8 mouse cellular contexts compared by ENCODE assay signal in the genomic region with DNA sequence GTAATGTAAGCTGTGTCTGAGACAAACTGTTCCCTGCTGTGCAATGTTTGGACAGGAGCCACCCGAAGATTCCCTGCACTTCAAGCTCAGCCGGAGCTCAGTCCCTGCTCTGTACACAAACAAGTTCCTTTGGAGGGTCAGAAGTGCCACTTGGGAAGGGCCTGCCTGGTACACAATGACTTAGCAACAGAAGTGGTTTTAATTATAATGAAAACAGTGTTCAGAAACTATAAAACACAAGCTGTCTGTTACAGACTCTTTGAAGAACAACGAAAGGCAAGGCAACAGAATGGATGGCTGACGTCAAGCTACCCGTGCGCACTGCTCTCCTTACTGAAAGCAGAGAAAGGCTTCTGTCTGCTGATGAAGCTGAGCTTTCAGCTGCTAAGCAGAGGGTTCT.
A peak's percentile ranks its signal among the peaks of the same experiment; 100 is the strongest.
DNase-seq lines count a peak whose midpoint lies in the region; ATAC-seq and TF ChIP-seq lines count a peak whose summit lies in the region.

No protein-coding gene starts in this region.

- 2% methylated on average over 6 of the region's 6 CpGs for WGBS in forebrain, embryonic 15.5 days
- WGBS in intestine, postnatal 0 days = 10% methylated on average over 6 of the region's 6 CpGs
- WGBS in limb, embryonic 14.5 days = 4% methylated on average over 6 of the region's 6 CpGs

- peak overlapping the region; percentile 84 for H3K27ac ChIP-seq in forebrain, embryonic 15.5 days (replicated peaks)
- peak overlapping the region; percentile 76 for H3K27ac ChIP-seq in intestine, postnatal 0 days (ENCODE audit: low read depth, low read length)
- H3K27ac ChIP-seq in limb, embryonic 14.5 days (replicated peaks; ENCODE audit: low read depth, low read length) = peak overlapping the region; percentile 44; the same call in 1 of the 2 replicates

- H3K9ac ChIP-seq in forebrain, embryonic 15.5 days (replicated peaks) = no peak overlapping the region
- 0 out of 2 replicates have a peak overlapping the region, but pooled peaks have one; percentile 8 for H3K9ac ChIP-seq in intestine, postnatal 0 days (ENCODE audit: low read depth, low read length)
- peak overlapping the region; percentile 29; the same call in 1 of the 2 replicates for H3K9ac ChIP-seq in limb, embryonic 14.5 days (ENCODE audit: low read depth, low read length, severe bottlenecking)

- TF ChIP-seq CTCF in intestine, postnatal 0 days (IDR thresholded peaks at IDR 0.05; ENCODE audit: low read depth) = no peak

- peak; percentile 83 for ATAC-seq in forebrain, embryonic 15.5 days (replicated peaks)
- 0 out of 2 replicates have a peak, but pooled peaks have one; percentile 36 for ATAC-seq in intestine, postnatal 0 days
- no peak for ATAC-seq in limb, embryonic 14.5 days (ENCODE audit: low FRiP score, low read depth)

- H3K27me3 ChIP-seq in forebrain, embryonic 15.5 days = no peaks in the 10 kb centered on the region
- no peaks in the 10 kb centered on the region for H3K27me3 ChIP-seq in intestine, postnatal 0 days (replicated peaks; ENCODE audit: control insufficient read depth, insufficient read depth, low read length)
- H3K27me3 ChIP-seq in limb, embryonic 14.5 days (ENCODE audit: control insufficient read depth, insufficient read depth, low read length) = no peaks in the 10 kb centered on the region

- TF ChIP-seq POLR2A in limb, embryonic 14.5 days (IDR thresholded peaks at IDR 0.05; ENCODE audit: borderline replicate concordance, extremely low read depth, insufficient read depth, insufficient read length) = no peak

- no peaks in the 10 kb centered on the region for H3K36me3 ChIP-seq in forebrain, embryonic 15.5 days
- no peaks in the 10 kb centered on the region for H3K36me3 ChIP-seq in intestine, postnatal 0 days (ENCODE audit: control insufficient read depth, insufficient read depth)
- H3K36me3 ChIP-seq in limb, embryonic 14.5 days (ENCODE audit: control insufficient read depth, insufficient read depth, low read length) = no peaks in the 10 kb centered on the region

- peak overlapping the region; percentile 17 for H3K4me3 ChIP-seq in forebrain, embryonic 15.5 days
- H3K4me3 ChIP-seq in intestine, postnatal 0 days (ENCODE audit: low read depth, low read length) = no peak overlapping the region
- 0 out of 2 replicates have a peak overlapping the region, but pooled peaks have one; percentile 4 for H3K4me3 ChIP-seq in limb, embryonic 14.5 days (replicated peaks; ENCODE audit: low read length)

- peak overlapping the region; percentile 38 for H3K4me2 ChIP-seq in forebrain, embryonic 15.5 days (replicated peaks)
- peak overlapping the region; percentile 40 for H3K4me2 ChIP-seq in intestine, postnatal 0 days (replicated peaks; ENCODE audit: low read depth)
- 0 out of 2 replicates have a peak overlapping the region, but pooled peaks have one; percentile 0 for H3K4me2 ChIP-seq in limb, embryonic 14.5 days (replicated peaks; ENCODE audit: low read depth, low read length, severe bottlenecking)

- H3K9me3 ChIP-seq in forebrain, embryonic 15.5 days = no peaks in the 10 kb centered on the region
- H3K9me3 ChIP-seq in intestine, postnatal 0 days (ENCODE audit: control insufficient read depth) = no peaks in the 10 kb centered on the region
- no peaks in the 10 kb centered on the region for H3K9me3 ChIP-seq in limb, embryonic 14.5 days (ENCODE audit: control insufficient read depth, low read length)

- peaks cover 27% of the 10 kb centered on the region for H3K4me1 ChIP-seq in forebrain, embryonic 15.5 days
- H3K4me1 ChIP-seq in intestine, postnatal 0 days (replicated peaks; ENCODE audit: control insufficient read depth, insufficient read depth, low read length) = peaks cover 5% of the 10 kb centered on the region; the same call in 1 of the 2 replicates
- H3K4me1 ChIP-seq in limb, embryonic 14.5 days (ENCODE audit: control insufficient read depth, insufficient read depth, low read length) = no peaks in the 10 kb centered on the region; the same call in 1 of the 2 replicates

- peak; percentile 49 for DNase-seq in urinary bladder, postnatal 14 days (ENCODE audit: low spot score)
- DNase-seq in urinary bladder, adult 2 months (ENCODE audit: low spot score) = no peak
- no peak for DNase-seq in limb, embryonic 14.5 days (ENCODE audit: low spot score)
- DNase-seq in retina, embryonic 14.5 days (ENCODE audit: low spot score) = peak; percentile 24
- DNase-seq in thymus, postnatal 0 days (ENCODE audit: low spot score) = no peak
- DNase-seq in thymus, postnatal 4 days = no peak

Comparison
In these comparisons a context has a peak if more than half of its experiments do, and no peak if none do; other contexts are left out.
1. DNase-seq: peak in urinary bladder, postnatal 14 days (single experiment) and retina, embryonic 14.5 days (single experiment); none in urinary bladder, adult 2 months (single experiment), limb, embryonic 14.5 days (single experiment), thymus, postnatal 0 days (single experiment) and thymus, postnatal 4 days (single experiment).
2. Peak in every context shown above with its lines, with median percentiles within 50 percentile points of each other: H3K27ac ChIP-seq and H3K4me2 ChIP-seq.